Mouse (Mus musculus) kidney, postnatal 0 days (tissue): ENCODE data around the gene Dtx1. TPM values are rescaled to one million over a fixed set of nuclear protein-coding genes. Genes with fewer than 3 reads are reported as not detected.

ENCODE experiments used
- ATAC-seq: fragments of 200-750 bp; cut with Nextera tagmentation; replicated peaks from 2 replicates; pipeline ENCODE4 v1.8.0; 2017; ENCODE audit warnings: low read depth, moderate number of reproducible peaks, moderate TSS enrichment, moderate library complexity; ENCODE audit not compliant: low FRiP score
- DNase-seq: peaks from one replicate; pipeline ENCODE4 v3.0.0-alpha.2; 2016; ENCODE audit warnings: low spot score
- H3K27ac ChIP-seq: fragments of 300-500 bp; sonication (generic); 2 replicates; pipeline ENCODE4 v1.5.1; 2014; ENCODE audit warnings: mild to moderate bottlenecking
- H3K27me3 ChIP-seq: fragments of 300-500 bp; sonication (generic); 2 replicates; pipeline ENCODE4 v1.6.1; 2014; ENCODE audit warnings: low read length, mixed read lengths; ENCODE audit not compliant: insufficient read depth
- H3K36me3 ChIP-seq: fragments of 300-500 bp; sonication (generic); 2 replicates; pipeline ENCODE4 v1.6.1; 2014; ENCODE audit warnings: low read length, mixed read lengths; ENCODE audit not compliant: insufficient read depth
- H3K4me1 ChIP-seq: fragments of 300-500 bp; sonication (generic); replicated peaks from 2 replicates; pipeline ENCODE4 v1.6.1; 2014; ENCODE audit warnings: antibody characterized with exemption, low read length, mixed read lengths; ENCODE audit not compliant: insufficient read depth
- H3K4me2 ChIP-seq: fragments of 300-500 bp; sonication (generic); 2 replicates; pipeline ENCODE4 v1.6.1; 2014; ENCODE audit warnings: mild to moderate bottlenecking, low read length, moderate library complexity, mixed read lengths
- H3K4me3 ChIP-seq: fragments of 300-500 bp; sonication (generic); replicated peaks from 2 replicates; pipeline ENCODE4 v1.5.1; 2014; ENCODE audit warnings: low read depth, low read length
- H3K9ac ChIP-seq: fragments of 300-500 bp; sonication (generic); 2 replicates; pipeline ENCODE4 v1.6.1; 2014; ENCODE audit warnings: low read depth, low read length
- H3K9me3 ChIP-seq: fragments of 300-500 bp; sonication (generic); replicated peaks from 2 replicates; pipeline ENCODE4 v1.6.1; 2016; ENCODE audit warnings: low read length, inconsistent platforms, mixed read lengths
- CTCF ChIP-seq: IDR thresholded peaks from 2 replicates; pipeline ENCODE4 v1.5.1; 2016; ENCODE audit warnings: antibody characterized with exemption, low read depth, mild to moderate bottlenecking, moderate library complexity
- WGBS: fragments of 180-500 bp; shearing (Covaris S2); extraction: QIAGEN DNeasy Blood & Tissue Kit; methylation state at CpG from one replicate; pipeline ENCODE4 v1.1.7; 2014; 5-methylcytosine and 5-hydroxymethylcytosine counted together
- polyA plus RNA-seq: library from polyadenylated mRNA; unstranded; fragments of >200 nt; fragmentation: Nextera tagmentation; extraction: Ambion mirVana; gene quantifications from 2 replicates; pipeline ENCODE4 v1.2.1, GENCODE M21; 2015

The Dtx1 gene
- polyA plus RNA-seq, 1 experiment from 2014 or later, result 5.5 TPM

DNA sequence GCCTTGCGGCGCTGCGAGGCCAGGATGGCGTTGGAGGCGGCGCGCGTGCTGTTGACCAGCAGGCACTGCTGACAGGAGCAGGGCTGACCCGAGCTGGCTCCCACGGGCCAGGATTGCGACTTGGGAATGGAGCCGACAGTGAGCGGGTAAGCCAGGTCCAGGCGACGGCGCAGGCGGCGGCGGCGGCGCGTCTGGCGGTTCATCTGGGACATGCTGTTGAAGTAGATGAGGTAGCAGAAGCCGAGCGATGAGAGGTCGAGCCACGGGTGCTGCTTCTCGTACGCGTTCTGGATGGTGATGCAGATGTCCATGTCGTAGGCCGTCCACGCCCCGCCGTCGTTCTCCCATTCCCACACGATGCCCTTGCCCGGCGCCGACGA is 17.0 kb downstream of the Dtx1 start:
- DNase-seq (no peak), ATAC-seq (no peak)
- Histone ChIP-seq H3K27me3 (peaks cover 22% of the 10 kb centered on the region), H3K9me3 (no peaks in the 10 kb centered on the region), H3K4me1 (no peaks in the 10 kb centered on the region), H3K4me2 (peak overlapping the region; percentile 41), H3K36me3 (no peaks in the 10 kb centered on the region), H3K27ac (no peak overlapping the region), H3K9ac (peak overlapping the region; percentile 1; the same call in 1 of the 2 replicates), H3K4me3 (peak overlapping the region; percentile 9; the same call in 1 of the 2 replicates)
- WGBS, result 10% methylated on average over 39 of the region's 41 CpGs
- TF ChIP-seq CTCF, result no peak

DNA sequence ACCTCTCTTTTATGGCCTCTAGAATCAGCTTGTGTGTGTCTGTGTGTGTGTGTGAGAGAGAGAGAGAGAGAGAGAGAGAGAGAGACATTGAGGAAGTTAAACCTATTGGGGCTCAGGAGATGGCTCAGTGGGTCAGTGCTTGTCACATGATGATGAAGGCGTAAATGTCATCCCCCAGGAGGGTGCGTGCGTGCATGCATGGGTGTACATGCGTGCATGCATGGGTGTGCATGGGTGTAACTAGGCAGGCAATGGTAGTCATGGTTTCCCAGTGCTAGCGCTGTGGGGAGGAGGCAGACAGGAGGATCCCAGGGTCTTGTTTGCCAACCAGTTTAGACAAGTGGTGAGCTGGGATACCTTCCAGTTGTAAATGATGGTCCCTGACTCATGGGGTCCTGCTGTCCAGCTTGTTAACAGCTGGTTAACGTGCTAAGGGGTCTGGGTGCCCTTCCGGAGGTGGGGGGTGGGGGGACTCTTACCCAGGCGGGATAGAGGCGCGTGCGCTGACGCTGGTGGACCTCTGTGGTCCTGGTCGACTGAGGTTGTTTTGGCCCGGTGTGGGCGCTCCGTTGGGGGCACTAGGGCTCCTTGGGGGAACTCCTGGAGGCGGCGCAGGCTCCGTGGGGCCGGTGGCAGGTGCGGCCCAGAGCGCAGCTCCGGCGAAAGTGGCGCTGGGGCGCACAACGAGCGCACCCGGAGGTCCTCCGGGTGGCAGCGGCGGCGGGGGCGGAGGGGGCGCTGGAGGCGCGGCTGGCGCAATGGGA is 17.6 kb downstream of the Dtx1 start:
- H3K4me2 ChIP-seq, result peak overlapping the region; percentile 41
- TF ChIP-seq CTCF, result no peak
- ATAC-seq, result no peak
- peak overlapping the region; percentile 1; the same call in 1 of the 2 replicates for H3K9ac ChIP-seq
- no peaks in the 10 kb centered on the region for H3K36me3 ChIP-seq
- H3K4me1 ChIP-seq, result no peaks in the 10 kb centered on the region
- no peak for DNase-seq
- peak overlapping the region; percentile 9; the same call in 1 of the 2 replicates for H3K4me3 ChIP-seq
- H3K27me3 ChIP-seq, result peaks cover 22% of the 10 kb centered on the region
- 26% methylated on average over 38 of the region's 38 CpGs for WGBS
- H3K27ac ChIP-seq, result no peak overlapping the region
- H3K9me3 ChIP-seq, result no peaks in the 10 kb centered on the region

DNA sequence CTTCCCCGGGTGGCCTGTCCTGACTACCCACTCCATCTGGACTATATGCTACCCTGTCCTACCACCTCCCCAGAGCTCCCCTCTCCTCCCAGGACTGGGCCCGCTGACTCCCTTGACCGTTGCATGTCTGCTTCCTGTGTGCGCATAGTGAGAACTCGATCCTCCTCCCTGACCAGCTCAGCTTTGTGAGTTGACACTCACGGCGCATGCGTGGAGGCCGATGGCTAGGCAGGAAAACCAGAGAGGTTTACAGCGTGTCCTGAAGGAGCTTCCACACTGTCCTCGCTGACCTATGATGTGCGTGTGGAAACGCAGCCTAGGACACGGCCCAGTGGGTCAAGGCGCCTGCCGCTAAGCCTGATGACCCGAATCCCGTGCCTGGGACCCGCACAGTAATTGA is 19.7 kb downstream of the Dtx1 start:
- Histone ChIP-seq H3K9me3 (no peaks in the 10 kb centered on the region), H3K36me3 (no peaks in the 10 kb centered on the region), H3K9ac (no peak overlapping the region), H3K27ac (no peak overlapping the region), H3K27me3 (peaks cover 22% of the 10 kb centered on the region), H3K4me2 (no peak overlapping the region; the same call in 1 of the 2 replicates), H3K4me3 (no peak overlapping the region), H3K4me1 (no peaks in the 10 kb centered on the region)
- DNase-seq, result peak; percentile 61
- ATAC-seq, result no peak
- no peak for TF ChIP-seq CTCF
- WGBS, result 39% methylated on average over 19 of the region's 19 CpGs

DNA sequence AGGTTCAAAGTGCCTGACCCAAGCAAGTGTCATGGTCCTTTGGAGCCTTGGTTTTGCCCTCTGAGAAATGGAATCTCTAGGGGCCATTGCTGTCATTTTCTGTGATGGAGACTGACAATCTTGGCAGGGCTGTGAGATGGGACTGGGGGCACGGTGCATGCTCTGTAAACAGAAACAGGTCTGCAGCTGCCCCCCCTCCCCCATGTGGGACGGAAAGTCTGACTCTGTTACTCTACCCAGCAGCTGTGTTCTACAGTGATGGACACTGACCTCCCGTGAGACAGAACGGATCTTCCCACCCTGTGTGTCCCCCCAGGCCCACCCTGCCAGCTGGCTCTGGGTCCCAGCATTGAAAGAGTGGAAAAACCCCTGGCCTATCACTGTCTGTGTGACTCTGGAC is 21.3 kb downstream of the Dtx1 start:
- DNase-seq (no peak), ATAC-seq (no peak)
- no peak overlapping the region for H3K4me2 ChIP-seq
- H3K27me3 ChIP-seq, result peaks cover 18% of the 10 kb centered on the region
- H3K9ac ChIP-seq, result no peak overlapping the region
- H3K9me3 ChIP-seq, result no peaks in the 10 kb centered on the region
- 39% methylated on average over 4 of the region's 4 CpGs for WGBS
- no peaks in the 10 kb centered on the region for H3K36me3 ChIP-seq
- no peak for TF ChIP-seq CTCF
- H3K4me3 ChIP-seq, result no peak overlapping the region
- H3K4me1 ChIP-seq, result no peaks in the 10 kb centered on the region
- H3K27ac ChIP-seq, result no peak overlapping the region

DNA sequence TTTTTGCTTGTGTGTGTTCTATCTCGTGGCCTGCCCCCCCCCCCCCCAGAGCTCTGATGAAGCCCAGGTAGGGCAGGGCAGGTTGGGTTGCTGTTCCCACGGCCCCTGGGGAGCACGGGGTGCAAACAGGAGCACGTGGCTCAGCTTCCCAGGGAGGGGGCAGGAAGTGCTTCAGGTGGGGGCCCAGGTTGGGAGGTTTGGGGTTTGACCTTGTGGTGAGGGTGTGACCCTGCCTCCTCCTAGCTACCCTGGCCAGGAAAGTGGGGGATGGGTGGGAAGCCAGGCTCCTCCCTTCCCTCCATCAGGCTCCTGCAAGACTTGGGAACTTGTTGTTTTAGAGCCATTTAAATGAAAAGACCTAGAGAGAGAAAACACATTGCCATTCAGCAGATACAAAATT is 23.3 kb downstream of the Dtx1 start:
- H3K4me3 ChIP-seq, result no peak overlapping the region
- ATAC-seq (no peak), DNase-seq (no peak)
- no peaks in the 10 kb centered on the region for H3K9me3 ChIP-seq
- WGBS, result 24% methylated on average over 4 of the region's 4 CpGs
- TF ChIP-seq CTCF, result no peak
- no peak overlapping the region for H3K9ac ChIP-seq
- H3K4me2 ChIP-seq, result no peak overlapping the region
- no peak overlapping the region for H3K27ac ChIP-seq
- H3K27me3 ChIP-seq, result no peaks in the 10 kb centered on the region
- no peaks in the 10 kb centered on the region for H3K4me1 ChIP-seq
- H3K36me3 ChIP-seq, result no peaks in the 10 kb centered on the region

DNA sequence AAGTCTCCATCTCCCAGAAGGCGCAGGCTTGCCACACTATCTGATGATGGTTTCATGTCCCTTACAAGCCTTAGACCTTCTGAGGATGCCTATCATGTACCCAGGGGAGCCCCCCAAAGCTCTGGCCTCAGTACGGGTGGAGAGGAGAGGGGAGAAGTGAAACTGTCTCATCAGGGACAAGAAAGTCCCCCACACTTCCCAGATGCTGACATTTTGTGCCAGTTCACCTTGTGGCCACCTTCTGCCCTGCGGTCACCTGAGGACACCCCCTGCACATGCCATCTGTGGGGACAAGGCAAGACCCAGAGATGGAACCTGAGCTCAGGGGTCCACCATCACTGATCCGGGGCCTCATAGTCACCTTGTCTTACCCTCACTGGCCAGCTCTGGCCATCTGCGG is 23.8 kb downstream of the Dtx1 start:
- Histone ChIP-seq H3K36me3 (no peaks in the 10 kb centered on the region), H3K4me1 (no peaks in the 10 kb centered on the region), H3K4me2 (no peak overlapping the region), H3K27ac (no peak overlapping the region), H3K9me3 (no peaks in the 10 kb centered on the region), H3K4me3 (no peak overlapping the region), H3K9ac (no peak overlapping the region), H3K27me3 (no peaks in the 10 kb centered on the region; the same call in 1 of the 2 replicates)
- DNase-seq, result no peak
- WGBS, result 90% methylated on average over 5 of the region's 5 CpGs
- no peak for ATAC-seq
- TF ChIP-seq CTCF, result no peak

DNA sequence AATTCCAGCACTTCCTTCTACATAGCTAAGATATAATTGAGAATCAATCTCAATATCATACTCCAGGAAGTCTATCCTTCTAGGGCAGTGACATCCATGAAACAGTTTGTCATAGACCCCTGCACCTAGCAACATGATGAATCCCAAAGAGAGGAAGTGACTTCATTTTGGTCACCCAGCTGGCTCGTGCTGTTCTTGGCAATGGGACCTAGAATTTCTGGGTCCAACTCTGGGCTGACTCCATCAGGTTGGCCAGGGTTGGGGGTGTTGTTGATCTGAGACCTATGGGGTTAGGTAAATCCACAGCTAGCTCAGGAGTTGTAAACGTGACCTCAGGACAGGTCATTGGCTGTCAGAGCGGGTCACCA is 24.3 kb downstream of the Dtx1 start:
- no peaks in the 10 kb centered on the region; the same call in 1 of the 2 replicates for H3K27me3 ChIP-seq
- H3K4me2 ChIP-seq, result no peak overlapping the region
- DNase-seq (no peak), ATAC-seq (no peak)
- no peaks in the 10 kb centered on the region for H3K4me1 ChIP-seq
- TF ChIP-seq CTCF, result no peak
- H3K36me3 ChIP-seq, result no peaks in the 10 kb centered on the region
- H3K9ac ChIP-seq, result no peak overlapping the region
- H3K9me3 ChIP-seq, result no peaks in the 10 kb centered on the region
- H3K4me3 ChIP-seq, result no peak overlapping the region
- 73% methylated on average over 3 of the region's 3 CpGs for WGBS
- no peak overlapping the region for H3K27ac ChIP-seq
